Mouse (Mus musculus) midbrain, embryonic 12.5 days (tissue): Measurements from ENCODE around the gene Cela3b. TPM values are rescaled to one million over a fixed set of nuclear protein-coding genes. Genes with fewer than 3 reads are reported as not detected.
A peak's percentile ranks its signal among the peaks of the same experiment; 100 is the strongest.

ENCODE experiments used
- ATAC-seq: fragments of 200-750 bp; cut with Nextera tagmentation; 2 replicates; pipeline ENCODE4 v1.8.0; 2017; ENCODE audit warnings: low read depth, moderate TSS enrichment, moderate library complexity; ENCODE audit not compliant: low FRiP score
- H3K27ac ChIP-seq: fragments of 300-500 bp; sonication (generic); replicated peaks from 2 replicates; pipeline ENCODE4 v1.5.1; 2016; ENCODE audit warnings: mild to moderate bottlenecking
- H3K27me3 ChIP-seq: fragments of 300-500 bp; sonication (generic); 2 replicates; pipeline ENCODE4 v1.6.1; 2016; ENCODE audit warnings: mild to moderate bottlenecking
- H3K36me3 ChIP-seq: fragments of 300-500 bp; sonication (generic); 2 replicates; pipeline ENCODE4 v1.6.1; 2016
- H3K4me1 ChIP-seq: fragments of 300-500 bp; sonication (generic); 2 replicates; pipeline ENCODE4 v1.6.1; 2016
- H3K4me2 ChIP-seq: fragments of 300-500 bp; sonication (generic); replicated peaks from 2 replicates; pipeline ENCODE4 v1.6.1; 2016; ENCODE audit warnings: mild to moderate bottlenecking, moderate library complexity
- H3K4me3 ChIP-seq: fragments of 300-500 bp; sonication (generic); 2 replicates; pipeline ENCODE4 v1.5.1; 2016; ENCODE audit warnings: mild to moderate bottlenecking
- H3K9ac ChIP-seq: fragments of 300-500 bp; sonication (generic); replicated peaks from 2 replicates; pipeline ENCODE4 v1.6.1; 2016; ENCODE audit warnings: mild to moderate bottlenecking, moderate library complexity
- H3K9me3 ChIP-seq: fragments of 300-500 bp; sonication (generic); 2 replicates; pipeline ENCODE4 v1.6.1; 2016; ENCODE audit warnings: mild to moderate bottlenecking
- WGBS: fragments of 180-500 bp; shearing (Covaris S2); methylation state at CpG from one replicate; pipeline ENCODE4 v1.1.7; 2016; 5-methylcytosine and 5-hydroxymethylcytosine counted together
- polyA plus RNA-seq: library from polyadenylated mRNA; unstranded; fragments of >200 nt; fragmentation: Nextera tagmentation; extraction: Ambion mirVana; gene quantifications from 2 replicates; pipeline ENCODE4 v1.2.1, GENCODE M21; 2016

Cela3b gene
- polyA plus RNA-seq, 1 experiment from 2014 or later = not detected

GRCm38 (mm10) chr4:137379085-137379484 is 51.3 kb downstream of the Cela3b start:
- no peak overlapping the region; the same call in 1 of the 2 replicates for H3K9ac ChIP-seq
- no peaks in the 10 kb centered on the region for H3K4me1 ChIP-seq
- WGBS = 83% methylated on average over 3 of the region's 3 CpGs

GRCm38 (mm10) chr4:137377526-137378304 is 52.6 kb downstream of the Cela3b start:
- Histone ChIP-seq H3K36me3 (no peaks in the 10 kb centered on the region), H3K9me3 (no peaks in the 10 kb centered on the region), H3K27ac (no peak overlapping the region), H3K27me3 (no peaks in the 10 kb centered on the region), H3K4me3 (no peak overlapping the region), H3K4me2 (no peak overlapping the region), H3K4me1 (no peaks in the 10 kb centered on the region), H3K9ac (no peak overlapping the region)
- ATAC-seq = no peak
- 82% methylated on average over 4 of the region's 4 CpGs for WGBS

More at GRCm38 (mm10) chr4:137379085-137379484, 51.3 kb downstream of the Cela3b start:
- Histone ChIP-seq H3K36me3 (no peaks in the 10 kb centered on the region), H3K27me3 (no peaks in the 10 kb centered on the region), H3K9me3 (no peaks in the 10 kb centered on the region), H3K4me2 (no peak overlapping the region), H3K27ac (no peak overlapping the region), H3K4me3 (no peak overlapping the region)
- no peak for ATAC-seq

- no peak overlapping the region for H3K4me2 ChIP-seq
- 85% methylated on average over 2 of the region's 2 CpGs for WGBS
- H3K4me3 ChIP-seq = no peak overlapping the region
- no peaks in the 10 kb centered on the region for H3K9me3 ChIP-seq
- H3K27ac ChIP-seq = no peak overlapping the region
- ATAC-seq = no peak
- H3K4me1 ChIP-seq = no peaks in the 10 kb centered on the region
- H3K27me3 ChIP-seq = peaks cover under 1% of the 10 kb centered on the region; the same call in 1 of the 2 replicates
- H3K36me3 ChIP-seq = no peaks in the 10 kb centered on the region
- H3K9ac ChIP-seq = no peak overlapping the region
These were observed 53.6 kb downstream of the Cela3b start for GRCm38 (mm10) chr4:137376778-137377177.

GRCm38 (mm10) chr4:137375314-137376278 is 54.7 kb downstream of the Cela3b start:
- H3K36me3 ChIP-seq = no peaks in the 10 kb centered on the region
- 0 out of 2 replicates have a peak overlapping the region, but pooled peaks have one; percentile 11 for H3K27ac ChIP-seq
- 0 out of 2 replicates have a peak, but pooled peaks cover under 1% of the 10 kb centered on the region for H3K4me1 ChIP-seq
- H3K27me3 ChIP-seq = peaks cover 4% of the 10 kb centered on the region; the same call in 1 of the 2 replicates
- no peak for ATAC-seq
- H3K9me3 ChIP-seq = no peaks in the 10 kb centered on the region
- WGBS = 61% methylated on average over 19 of the region's 19 CpGs
- no peak overlapping the region for H3K4me2 ChIP-seq
- no peak overlapping the region for H3K4me3 ChIP-seq
- H3K9ac ChIP-seq = no peak overlapping the region

GRCm38 (mm10) chr4:137373711-137374110 is 56.6 kb downstream of the Cela3b start:
- 53% methylated on average over 6 of the region's 6 CpGs for whole genome bisulfite sequencing
- H3K4me1 ChIP-seq = peaks cover 8% of the 10 kb centered on the region; the same call in 1 of the 2 replicates
- H3K9me3 ChIP-seq = no peaks in the 10 kb centered on the region
- peaks cover 4% of the 10 kb centered on the region; the same call in 1 of the 2 replicates for H3K27me3 ChIP-seq
- no peak overlapping the region for H3K4me2 ChIP-seq
- no peak for ATAC-seq
- H3K9ac ChIP-seq = no peak overlapping the region
- H3K36me3 ChIP-seq = no peaks in the 10 kb centered on the region
- H3K4me3 ChIP-seq = no peak overlapping the region
- no peak overlapping the region for H3K27ac ChIP-seq

- Histone ChIP-seq H3K4me2 (no peak overlapping the region), H3K36me3 (no peaks in the 10 kb centered on the region), H3K27me3 (peaks cover 15% of the 10 kb centered on the region), H3K9me3 (no peaks in the 10 kb centered on the region), H3K4me3 (no peak overlapping the region), H3K9ac (no peak overlapping the region; the same call in 1 of the 2 replicates), H3K27ac (no peak overlapping the region), H3K4me1 (peaks cover 13% of the 10 kb centered on the region)
- 90% methylated on average over 16 of the region's 16 CpGs for WGBS
- ATAC-seq = no peak
These were observed 58.5 kb downstream of the Cela3b start for GRCm38 (mm10) chr4:137371596-137372523.

Other genes starting within 250 kb of the Cela3b start
- gene Wnt4, start 153.1 kb downstream of the Cela3b start, polyA plus RNA-seq = 0.77 and 0.79 TPM in 2 replicates
- 620 TPM in 2 replicates for gene Cdc42, start 72.8 kb downstream of the Cela3b start, polyA plus RNA-seq
- not detected in 2 replicates for gene Cela3a, start 20.7 kb downstream of the Cela3b start, polyA plus RNA-seq
- not detected in 2 replicates for gene 1700013G24Rik, start 22.7 kb upstream of the Cela3b start, polyA plus RNA-seq
- gene Hspg2, start 38.2 kb upstream of the Cela3b start, polyA plus RNA-seq = 8.3 and 9.5 TPM in 2 replicates
- gene Ldlrad2, start 144.0 kb upstream of the Cela3b start, polyA plus RNA-seq = not detected in 2 replicates
- gene Usp48, start 163.2 kb upstream of the Cela3b start, polyA plus RNA-seq = 85.5 and 87.3 TPM in 2 replicates
- gene Rap1gap, start 234.2 kb upstream of the Cela3b start, polyA plus RNA-seq = 11.6 and 12.1 TPM in 2 replicates